Mouse (Mus musculus): ENCODE results near the gene Rarg. TPM values are rescaled to one million over a fixed set of nuclear protein-coding genes. Genes with fewer than 3 reads are reported as not detected.

Rarg gene
- polyA plus RNA-seq, 1 experiment from 2014 or later, result 123 TPM

- Histone ChIP-seq H3K9me3 (replicated peaks) (no peaks in the 10 kb centered on the region), H3K4me2 (replicated peaks) (peak within 1 kb of the TSS; percentile 87), H3K27me3 (no peaks in the 10 kb centered on the region), H3K9ac (peak within 1 kb of the TSS; percentile 85), H3K4me3 (replicated peaks) (peak within 1 kb of the TSS; percentile 94), H3K4me1 (peaks cover 26% of the 10 kb centered on the region), H3K36me3 (peaks cover 19% of the 10 kb centered on the region), H3K27ac (replicated peaks) (peak within 1 kb of the TSS; percentile 95)
- ATAC-seq (ENCODE audit: insufficient number of reproducible peaks, low FRiP score, low TSS enrichment, low read depth), result peak; percentile 94
- WGBS, result under 1% methylated on average over 65 of the region's 65 CpGs
These were observed 21.9 kb upstream of the Rarg start, which contains the start of gene Mfsd5 for GRCm38 (mm10) chr15:102279092-102279782. Gene Mfsd5 (plus strand): TSS chr15:102279454.

GRCm38 (mm10) chr15:102278726-102279091 lies 21.4 kb upstream of the Rarg start:
- Histone ChIP-seq H3K27ac (replicated peaks) (peak overlapping the region; percentile 95), H3K9ac (peak overlapping the region; percentile 53), H3K27me3 (no peaks in the 10 kb centered on the region), H3K36me3 (peaks cover 19% of the 10 kb centered on the region), H3K4me1 (peaks cover 26% of the 10 kb centered on the region), H3K4me3 (replicated peaks) (peak overlapping the region; percentile 94), H3K4me2 (replicated peaks) (peak overlapping the region; percentile 87), H3K9me3 (replicated peaks) (no peaks in the 10 kb centered on the region)
- ATAC-seq (ENCODE audit: insufficient number of reproducible peaks, low FRiP score, low TSS enrichment, low read depth), result no peak
- WGBS, result 34% methylated on average over 7 of the region's 7 CpGs

- ATAC-seq (ENCODE audit: insufficient number of reproducible peaks, low FRiP score, low TSS enrichment, low read depth), result no peak
- no peak overlapping the region for H3K9ac ChIP-seq
- no peaks in the 10 kb centered on the region for H3K27me3 ChIP-seq
- no peaks in the 10 kb centered on the region for H3K36me3 ChIP-seq
- H3K4me2 ChIP-seq (replicated peaks), result no peak overlapping the region
- no peak overlapping the region for H3K4me3 ChIP-seq (replicated peaks)
- peaks cover 21% of the 10 kb centered on the region for H3K4me1 ChIP-seq
- H3K9me3 ChIP-seq (replicated peaks), result no peaks in the 10 kb centered on the region
- 74% methylated on average over 6 of the region's 6 CpGs for WGBS
- H3K27ac ChIP-seq (replicated peaks), result 0 out of 2 replicates have a peak overlapping the region, but pooled peaks have one; percentile 22
These were observed 16.8 kb upstream of the Rarg start for GRCm38 (mm10) chr15:102273982-102274716.

GRCm38 (mm10) chr15:102271441-102271840 lies 14.1 kb upstream of the Rarg start:
- H3K9me3 ChIP-seq (replicated peaks), result no peaks in the 10 kb centered on the region
- ATAC-seq (ENCODE audit: insufficient number of reproducible peaks, low FRiP score, low TSS enrichment, low read depth), result no peak
- no peak overlapping the region for H3K9ac ChIP-seq
- H3K4me3 ChIP-seq (replicated peaks), result peak overlapping the region; percentile 34
- H3K36me3 ChIP-seq, result no peaks in the 10 kb centered on the region
- WGBS, result 25% methylated on average over 3 of the region's 3 CpGs
- peak overlapping the region; percentile 58 for H3K4me2 ChIP-seq (replicated peaks)
- H3K27me3 ChIP-seq, result no peaks in the 10 kb centered on the region
- peaks cover 15% of the 10 kb centered on the region for H3K4me1 ChIP-seq
- no peak overlapping the region for H3K27ac ChIP-seq (replicated peaks)

GRCm38 (mm10) chr15:102270274-102270960 lies 13.1 kb upstream of the Rarg start, which contains the start of gene Gm9918:
Gene Gm9918 (plus strand): TSS chr15:102270563.
- no peaks in the 10 kb centered on the region for H3K9me3 ChIP-seq (replicated peaks)
- peak within 1 kb of the TSS; percentile 34; the same call in 1 of the 2 replicates for H3K27ac ChIP-seq (replicated peaks)
- H3K4me3 ChIP-seq (replicated peaks), result peak within 1 kb of the TSS; percentile 34
- WGBS, result 9% methylated on average over 18 of the region's 21 CpGs
- H3K4me1 ChIP-seq, result peaks cover 15% of the 10 kb centered on the region
- H3K9ac ChIP-seq, result no peak within 1 kb of the TSS
- no peaks in the 10 kb centered on the region for H3K27me3 ChIP-seq
- H3K4me2 ChIP-seq (replicated peaks), result peak within 1 kb of the TSS; percentile 58
- H3K36me3 ChIP-seq, result no peaks in the 10 kb centered on the region
- peak; percentile 58; the same call in 1 of the 2 replicates for ATAC-seq (ENCODE audit: insufficient number of reproducible peaks, low FRiP score, low TSS enrichment, low read depth)

GRCm38 (mm10) chr15:102265548-102265947 lies 8.2 kb upstream of the Rarg start:
- no peak overlapping the region for H3K4me3 ChIP-seq (replicated peaks)
- H3K27ac ChIP-seq (replicated peaks), result no peak overlapping the region
- WGBS, result 86% methylated on average over 5 of the region's 5 CpGs
- no peak overlapping the region for H3K4me2 ChIP-seq (replicated peaks)
- peaks cover 29% of the 10 kb centered on the region for H3K4me1 ChIP-seq
- no peaks in the 10 kb centered on the region for H3K9me3 ChIP-seq (replicated peaks)
- H3K36me3 ChIP-seq, result no peaks in the 10 kb centered on the region
- no peak for ATAC-seq (ENCODE audit: insufficient number of reproducible peaks, low FRiP score, low TSS enrichment, low read depth)
- no peak overlapping the region for H3K9ac ChIP-seq
- H3K27me3 ChIP-seq, result no peaks in the 10 kb centered on the region

- H3K27me3 ChIP-seq, result no peaks in the 10 kb centered on the region
- H3K36me3 ChIP-seq, result no peaks in the 10 kb centered on the region
- H3K27ac ChIP-seq (replicated peaks), result peak overlapping the region; percentile 90
- no peak overlapping the region for H3K4me2 ChIP-seq (replicated peaks)
- WGBS, result 78% methylated on average over 2 of the region's 2 CpGs
- ATAC-seq (ENCODE audit: insufficient number of reproducible peaks, low FRiP score, low TSS enrichment, low read depth), result no peak
- H3K9me3 ChIP-seq (replicated peaks), result no peaks in the 10 kb centered on the region
- H3K9ac ChIP-seq, result no peak overlapping the region
- peaks cover 44% of the 10 kb centered on the region for H3K4me1 ChIP-seq
- no peak overlapping the region for H3K4me3 ChIP-seq (replicated peaks)
These were observed 5.7 kb upstream of the Rarg start for GRCm38 (mm10) chr15:102263037-102263436.

- Histone ChIP-seq H3K9me3 (replicated peaks) (no peaks in the 10 kb centered on the region), H3K9ac (no peak overlapping the region), H3K36me3 (no peaks in the 10 kb centered on the region), H3K27me3 (no peaks in the 10 kb centered on the region), H3K27ac (replicated peaks) (peak overlapping the region; percentile 90), H3K4me1 (peaks cover 48% of the 10 kb centered on the region), H3K4me2 (replicated peaks) (0 out of 2 replicates have a peak overlapping the region, but pooled peaks have one; percentile 13), H3K4me3 (replicated peaks) (no peak overlapping the region)
- ATAC-seq (ENCODE audit: insufficient number of reproducible peaks, low FRiP score, low TSS enrichment, low read depth), result no peak
- 30% methylated on average over 7 of the region's 7 CpGs for WGBS
These were observed 5.3 kb upstream of the Rarg start for GRCm38 (mm10) chr15:102262582-102262981.

- peak overlapping the region; percentile 99 for H3K27ac ChIP-seq (replicated peaks)
- peaks cover 4% of the 10 kb centered on the region; the same call in 1 of the 2 replicates for H3K36me3 ChIP-seq
- ATAC-seq (ENCODE audit: insufficient number of reproducible peaks, low FRiP score, low TSS enrichment, low read depth), result peak; percentile 66
- 5% methylated on average over 11 of the region's 11 CpGs for WGBS
- peak overlapping the region; percentile 87 for H3K4me2 ChIP-seq (replicated peaks)
- H3K4me3 ChIP-seq (replicated peaks), result peak overlapping the region; percentile 79
- H3K9me3 ChIP-seq (replicated peaks), result no peaks in the 10 kb centered on the region
- H3K27me3 ChIP-seq, result no peaks in the 10 kb centered on the region
- H3K4me1 ChIP-seq, result peaks cover 78% of the 10 kb centered on the region
- H3K9ac ChIP-seq, result no peak overlapping the region
These were observed 1.4 kb upstream of the Rarg start for GRCm38 (mm10) chr15:102258581-102259253.

GRCm38 (mm10) chr15:102258076-102258470 lies 756 bp upstream of the Rarg start:
- peak overlapping the region; percentile 87 for H3K4me2 ChIP-seq (replicated peaks)
- peak overlapping the region; percentile 99 for H3K27ac ChIP-seq (replicated peaks)
- peaks cover 7% of the 10 kb centered on the region for H3K36me3 ChIP-seq
- H3K9me3 ChIP-seq (replicated peaks), result no peaks in the 10 kb centered on the region
- WGBS, result 2% methylated on average over 12 of the region's 12 CpGs
- peaks cover 79% of the 10 kb centered on the region for H3K4me1 ChIP-seq
- ATAC-seq (ENCODE audit: insufficient number of reproducible peaks, low FRiP score, low TSS enrichment, low read depth), result peak; percentile 61
- peak overlapping the region; percentile 23; the same call in 1 of the 2 replicates for H3K9ac ChIP-seq
- peak overlapping the region; percentile 79 for H3K4me3 ChIP-seq (replicated peaks)
- H3K27me3 ChIP-seq, result no peaks in the 10 kb centered on the region

Measured in embryonic facial prominence, embryonic 15.5 days (tissue).